Mouse (Mus musculus): ENCODE measurements at regions not wholly inside any gene's neighbourhood (a gene's known extent, or its start where the extent isn't known, plus 50 kb on each side); places are given as distances from the start of the nearest gene placed in this dataset.

GRCm38 (mm10) chr13:60019291-60020174, 157.6 kb downstream of the Gas1 start:
- no peak overlapping the region for H3K27ac ChIP-seq (ENCODE audit: insufficient read depth, low read length)
- no peak overlapping the region for H3K4me3 ChIP-seq (ENCODE audit: insufficient read depth, low read length)
- TF ChIP-seq CTCF (IDR thresholded peaks at IDR 0.05; ENCODE audit: extremely low read depth, insufficient read depth, low read length) (no peak), POLR2A (IDR thresholded peaks at IDR 0.05; ENCODE audit: extremely low read depth, insufficient read depth, low read length) (no peak)
- H3K4me1 ChIP-seq (ENCODE audit: control insufficient read depth, insufficient read depth, low read length) = no peaks in the 10 kb centered on the region

- TF ChIP-seq CTCF (IDR thresholded peaks at IDR 0.05; ENCODE audit: extremely low read depth, insufficient read depth, low read length) (no peak), POLR2A (IDR thresholded peaks at IDR 0.05; ENCODE audit: extremely low read depth, insufficient read depth, low read length) (no peak)
- Histone ChIP-seq H3K4me1 (ENCODE audit: control insufficient read depth, insufficient read depth, low read length) (no peaks in the 10 kb centered on the region), H3K27ac (ENCODE audit: insufficient read depth, low read length) (no peak overlapping the region), H3K4me3 (ENCODE audit: insufficient read depth, low read length) (no peak overlapping the region)
Observed at GRCm38 (mm10) chr13:60015854-60016366, 161.3 kb downstream of the Gas1 start.

GRCm38 (mm10) chr13:60012046-60012813, 164.9 kb downstream of the Gas1 start:
- Histone ChIP-seq H3K27ac (ENCODE audit: insufficient read depth, low read length) (no peak overlapping the region), H3K4me3 (ENCODE audit: insufficient read depth, low read length) (no peak overlapping the region), H3K4me1 (ENCODE audit: control insufficient read depth, insufficient read depth, low read length) (no peaks in the 10 kb centered on the region)
- TF ChIP-seq CTCF (IDR thresholded peaks at IDR 0.05; ENCODE audit: extremely low read depth, insufficient read depth, low read length) (no peak), POLR2A (IDR thresholded peaks at IDR 0.05; ENCODE audit: extremely low read depth, insufficient read depth, low read length) (no peak)

- Histone ChIP-seq H3K27ac (ENCODE audit: insufficient read depth, low read length) (no peak overlapping the region), H3K4me3 (ENCODE audit: insufficient read depth, low read length) (no peak overlapping the region), H3K4me1 (ENCODE audit: control insufficient read depth, insufficient read depth, low read length) (no peaks in the 10 kb centered on the region)
- TF ChIP-seq CTCF (IDR thresholded peaks at IDR 0.05; ENCODE audit: extremely low read depth, insufficient read depth, low read length) (no peak), POLR2A (IDR thresholded peaks at IDR 0.05; ENCODE audit: extremely low read depth, insufficient read depth, low read length) (no peak)
Observed at GRCm38 (mm10) chr13:60011092-60011491, 166.1 kb downstream of the Gas1 start.

DNA sequence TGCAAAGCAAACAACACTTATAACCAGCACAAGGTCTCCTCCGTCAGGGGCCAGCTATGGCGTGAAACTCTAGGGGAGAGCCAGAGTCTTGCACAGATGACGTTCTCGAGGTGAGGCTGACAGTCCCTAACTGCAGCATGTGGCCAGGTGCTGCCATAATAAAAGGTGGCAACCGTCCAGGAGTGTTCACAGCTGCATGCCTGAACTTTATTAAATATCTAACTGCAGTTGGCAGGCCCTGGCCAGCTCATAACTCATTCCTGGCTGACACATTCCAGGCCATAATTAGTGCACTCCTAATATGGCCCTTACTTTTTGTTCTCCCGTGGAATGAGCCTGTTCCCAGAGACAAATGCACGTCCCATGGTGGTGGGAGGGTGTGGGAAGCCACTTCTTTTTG, 169.6 kb downstream of the Gas1 start:
- Histone ChIP-seq H3K4me1 (ENCODE audit: control insufficient read depth, insufficient read depth, low read length) (no peaks in the 10 kb centered on the region), H3K4me3 (ENCODE audit: insufficient read depth, low read length) (no peak overlapping the region), H3K27ac (ENCODE audit: insufficient read depth, low read length) (no peak overlapping the region)
- TF ChIP-seq POLR2A (IDR thresholded peaks at IDR 0.05; ENCODE audit: extremely low read depth, insufficient read depth, low read length) (no peak), CTCF (IDR thresholded peaks at IDR 0.05; ENCODE audit: extremely low read depth, insufficient read depth, low read length) (no peak)

DNA sequence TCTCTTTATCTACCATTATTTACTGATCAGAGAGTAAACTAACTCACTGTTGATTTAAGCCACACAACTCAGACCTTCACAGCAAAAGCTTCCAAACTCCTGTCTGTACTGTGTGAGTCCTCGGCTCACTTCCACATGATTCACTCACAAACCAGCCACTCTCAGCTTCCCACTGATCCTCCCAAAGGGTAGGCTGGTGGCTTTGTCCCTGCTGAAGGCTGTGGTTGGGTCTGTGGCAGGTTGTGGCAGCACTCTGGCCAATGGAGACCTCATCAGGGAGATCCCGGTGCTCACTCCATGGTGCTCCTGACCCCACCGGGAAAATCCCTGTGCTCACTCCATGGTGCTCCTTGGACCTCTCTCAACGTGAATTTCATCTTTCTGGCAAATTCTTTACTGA, 170.1 kb downstream of the Gas1 start:
- Histone ChIP-seq H3K4me1 (ENCODE audit: control insufficient read depth, insufficient read depth, low read length) (no peaks in the 10 kb centered on the region), H3K4me3 (ENCODE audit: insufficient read depth, low read length) (no peak overlapping the region), H3K27ac (ENCODE audit: insufficient read depth, low read length) (no peak overlapping the region)
- no peak for TF ChIP-seq CTCF (IDR thresholded peaks at IDR 0.05; ENCODE audit: extremely low read depth, insufficient read depth, low read length)
- no peak for TF ChIP-seq POLR2A (IDR thresholded peaks at IDR 0.05; ENCODE audit: extremely low read depth, insufficient read depth, low read length)

DNA sequence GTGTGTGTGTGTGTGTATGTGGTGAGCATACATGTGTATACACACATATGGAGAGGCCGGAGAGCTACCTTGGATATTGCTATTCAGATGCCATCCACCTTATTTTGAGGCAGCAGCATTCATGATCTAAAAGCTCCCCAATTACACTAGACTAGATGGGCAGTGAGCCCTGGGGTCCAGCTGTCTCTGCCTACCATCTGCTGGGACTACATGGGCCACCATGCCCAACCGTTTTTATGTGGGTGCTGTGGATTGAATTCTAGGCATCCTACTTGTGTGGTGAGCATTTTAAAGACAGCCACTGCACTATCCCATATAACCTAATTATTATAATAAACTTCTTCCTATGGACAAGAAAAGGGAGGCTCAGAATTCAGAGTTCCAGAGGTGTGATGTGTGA, 172.6 kb downstream of the Gas1 start:
- Histone ChIP-seq H3K4me3 (ENCODE audit: insufficient read depth, low read length) (no peak overlapping the region), H3K27ac (ENCODE audit: insufficient read depth, low read length) (no peak overlapping the region), H3K4me1 (ENCODE audit: control insufficient read depth, insufficient read depth, low read length) (no peaks in the 10 kb centered on the region)
- TF ChIP-seq POLR2A (IDR thresholded peaks at IDR 0.05; ENCODE audit: extremely low read depth, insufficient read depth, low read length) = no peak
- TF ChIP-seq CTCF (IDR thresholded peaks at IDR 0.05; ENCODE audit: extremely low read depth, insufficient read depth, low read length) = no peak

DNA sequence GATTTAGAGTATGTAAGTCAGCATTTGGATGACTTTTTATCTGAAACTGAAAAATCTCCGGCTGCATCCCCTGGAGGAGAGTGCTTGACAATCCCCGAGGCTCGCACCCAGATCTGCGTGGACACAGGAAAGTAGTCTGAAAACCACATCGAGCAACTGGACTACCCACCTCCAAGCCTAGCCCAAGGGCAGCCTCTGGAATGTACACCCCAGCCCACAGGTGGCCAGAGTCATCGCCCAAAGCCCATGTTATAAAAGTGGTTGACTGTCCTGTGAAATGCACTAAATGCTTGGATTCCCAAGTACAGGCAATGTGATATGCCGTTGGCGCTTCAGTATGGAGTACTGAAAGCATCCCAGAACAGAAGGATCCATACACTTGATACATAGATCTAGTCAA, 175.1 kb downstream of the Gas1 start:
- TF ChIP-seq CTCF (IDR thresholded peaks at IDR 0.05; ENCODE audit: extremely low read depth, insufficient read depth, low read length) (no peak), POLR2A (IDR thresholded peaks at IDR 0.05; ENCODE audit: extremely low read depth, insufficient read depth, low read length) (no peak)
- Histone ChIP-seq H3K4me1 (ENCODE audit: control insufficient read depth, insufficient read depth, low read length) (no peaks in the 10 kb centered on the region), H3K27ac (ENCODE audit: insufficient read depth, low read length) (no peak overlapping the region), H3K4me3 (ENCODE audit: insufficient read depth, low read length) (no peak overlapping the region)

- H3K4me3 ChIP-seq (ENCODE audit: insufficient read depth, low read length) = no peak overlapping the region
- no peak for TF ChIP-seq POLR2A (IDR thresholded peaks at IDR 0.05; ENCODE audit: extremely low read depth, insufficient read depth, low read length)
- no peak overlapping the region for H3K27ac ChIP-seq (ENCODE audit: insufficient read depth, low read length)
- H3K4me1 ChIP-seq (ENCODE audit: control insufficient read depth, insufficient read depth, low read length) = no peaks in the 10 kb centered on the region
Observed at GRCm38 (mm10) chr13:60001637-60002036, 175.5 kb downstream of the Gas1 start.

All from cortical plate, adult 2 months (tissue).